Mouse (Mus musculus): ENCODE data around the gene Nid1. TPM values are rescaled to one million over a fixed set of nuclear protein-coding genes. Genes with fewer than 3 reads are reported as not detected.
"Not testable (repeated sequence)": the region's sequence is repeated elsewhere in the genome, so short reads cannot be mapped to it uniquely, and the experiment has no call there.

Nid1 gene
- total RNA-seq, 2 experiments from 2014 or later, result 5.4 to 6.4 TPM

DNA sequence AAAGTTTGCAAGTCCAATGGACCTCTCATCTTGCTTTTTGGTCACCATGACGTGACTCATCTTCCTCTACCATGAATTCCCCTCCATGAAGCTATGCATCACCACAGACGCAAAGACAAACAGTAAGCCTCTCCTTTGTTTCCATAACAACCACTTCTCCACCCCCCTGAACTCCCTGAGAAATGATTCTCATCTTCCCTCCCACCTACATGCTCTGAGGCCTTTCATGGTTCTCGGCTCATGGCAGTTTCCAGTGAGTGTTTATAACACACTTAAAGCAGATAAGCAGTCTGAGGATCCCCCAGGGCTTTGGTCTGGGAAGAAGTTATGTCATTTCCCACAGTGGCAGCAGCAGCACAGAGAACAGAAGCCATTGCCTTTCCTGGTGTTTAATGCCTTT lies 56.2 kb downstream of the Nid1 start:
- DNase-seq, result no peak

DNA sequence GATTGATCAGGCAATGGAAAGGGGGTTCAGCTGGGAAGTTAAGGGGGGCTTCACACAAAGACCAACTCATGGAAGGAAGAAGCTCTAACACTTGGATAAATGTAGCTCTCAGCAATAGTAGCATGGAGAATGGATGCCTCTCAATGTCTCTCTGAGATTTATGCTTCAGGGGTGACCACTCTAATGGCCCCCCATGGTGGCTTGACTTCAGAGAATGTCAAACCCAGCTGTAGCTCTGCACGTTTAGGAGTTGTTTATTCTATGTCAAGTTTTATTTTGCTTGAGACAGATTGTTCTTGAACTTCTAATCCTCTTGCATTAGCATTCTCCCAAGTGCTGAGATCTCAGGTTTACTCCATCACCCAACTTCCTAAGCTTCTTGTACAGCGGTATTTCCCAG lies 60.7 kb downstream of the Nid1 start:
- no peak for DNase-seq

DNA sequence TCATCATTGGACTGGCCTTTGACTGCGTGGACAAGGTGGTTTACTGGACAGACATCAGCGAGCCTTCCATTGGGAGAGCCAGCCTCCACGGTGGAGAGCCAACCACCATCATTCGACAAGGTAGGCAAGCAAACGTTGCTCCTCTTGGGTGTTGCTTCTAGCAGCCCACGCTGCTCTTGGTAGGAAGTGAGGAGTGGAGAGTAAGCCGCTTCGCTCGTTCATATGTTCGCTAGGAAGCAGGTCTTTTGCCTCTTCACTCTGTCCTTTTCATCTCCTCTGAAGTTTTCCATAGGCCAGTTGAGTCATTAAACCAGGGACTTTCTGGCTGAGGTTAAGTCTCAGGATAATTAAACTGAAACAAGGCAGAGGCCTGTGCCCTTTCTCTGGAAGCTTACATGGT lies 65.1 kb downstream of the Nid1 start:
- DNase-seq, result no peak

DNA sequence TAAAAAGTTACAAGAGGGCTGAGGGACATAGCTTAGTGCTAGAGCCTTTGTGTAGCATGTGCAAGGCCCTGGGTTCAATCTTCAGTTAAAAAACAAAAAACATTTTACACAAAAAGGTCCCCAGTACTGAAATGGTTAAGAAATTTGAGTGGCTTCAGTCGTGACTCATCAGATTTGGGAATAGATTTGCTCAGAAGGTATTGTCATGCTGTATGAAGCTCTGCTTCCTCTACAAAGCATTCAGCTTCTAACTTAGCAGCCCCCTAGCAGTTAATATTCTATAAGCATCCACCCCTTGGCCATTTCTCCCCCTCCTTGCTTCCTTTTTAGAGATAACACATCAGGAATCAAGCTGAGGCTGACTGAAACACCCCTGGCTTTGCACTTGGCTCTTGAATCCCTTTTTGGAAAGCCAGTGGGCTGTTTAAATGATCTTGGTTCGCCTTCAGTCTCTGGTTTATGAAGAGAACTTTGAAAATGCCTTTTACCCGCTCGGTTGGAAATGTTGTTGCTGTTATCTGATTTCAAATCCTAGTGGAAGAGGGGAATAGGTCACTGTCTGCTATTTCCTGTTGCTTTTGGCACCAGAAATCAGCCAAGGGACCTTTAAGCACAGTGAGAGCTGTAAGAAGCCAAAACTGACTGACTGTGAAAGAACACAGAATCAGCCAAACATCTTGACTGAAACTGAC lies 66.5 kb downstream of the Nid1 start:
- no peak for DNase-seq

DNA sequence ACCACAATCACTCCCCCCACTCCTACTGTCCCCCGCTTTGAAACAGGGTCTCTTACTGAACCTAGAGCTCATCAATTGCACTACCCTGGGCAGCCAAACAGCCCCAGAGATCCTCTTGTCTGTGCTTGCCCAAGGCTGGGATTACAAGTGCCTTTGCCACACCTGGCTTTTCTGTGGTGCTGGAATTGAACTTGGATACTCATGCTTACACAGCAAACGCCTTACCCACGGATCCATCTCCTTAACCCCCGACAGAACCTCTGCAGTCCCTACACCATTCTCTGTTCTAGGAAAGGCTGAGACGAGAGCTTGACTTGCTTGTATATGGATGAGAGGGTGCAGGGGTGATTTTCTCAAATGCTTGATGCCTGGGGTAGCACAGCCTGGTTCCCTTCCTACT lies 67.7 kb downstream of the Nid1 start:
- no peak for DNase-seq

DNA sequence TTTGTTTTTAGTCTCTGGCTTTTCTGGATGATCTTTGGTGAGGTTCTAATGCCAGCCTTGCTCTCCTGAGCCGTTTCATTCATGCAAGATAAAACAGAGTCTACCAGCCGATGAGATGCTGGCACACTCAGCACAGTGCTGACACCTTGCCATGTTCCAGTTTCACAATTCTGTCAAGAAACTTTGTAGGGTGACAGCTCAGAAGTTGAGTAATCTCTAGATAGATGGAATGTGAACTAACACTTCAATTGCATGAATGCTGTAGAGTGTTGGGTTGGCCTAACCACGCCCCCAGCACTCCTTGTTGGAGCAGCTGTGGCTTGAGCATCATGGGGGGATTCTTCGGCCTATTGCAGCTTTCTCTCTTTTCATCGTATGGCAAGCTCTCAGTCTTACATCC lies 69.2 kb downstream of the Nid1 start:
- DNase-seq, result no peak

DNA sequence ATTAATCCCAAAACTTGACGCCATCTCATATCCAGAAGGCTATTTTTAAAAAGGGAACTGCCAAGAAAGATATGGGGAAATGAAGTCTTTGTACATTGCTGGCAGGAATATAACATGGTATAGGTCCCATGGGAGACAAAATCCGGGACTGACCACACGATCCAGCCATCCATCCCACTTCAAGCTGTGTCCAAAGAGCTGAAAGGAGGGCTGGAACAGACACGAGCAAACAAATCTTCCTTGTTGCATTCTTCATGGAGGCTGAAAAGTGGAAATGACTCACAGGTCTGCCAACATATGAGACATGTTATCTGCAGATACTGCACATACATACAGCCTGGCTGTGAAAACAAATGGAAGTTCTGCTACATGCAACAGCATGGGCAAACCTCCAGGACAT lies 77.5 kb downstream of the Nid1 start:
- no peak for DNase-seq

DNA sequence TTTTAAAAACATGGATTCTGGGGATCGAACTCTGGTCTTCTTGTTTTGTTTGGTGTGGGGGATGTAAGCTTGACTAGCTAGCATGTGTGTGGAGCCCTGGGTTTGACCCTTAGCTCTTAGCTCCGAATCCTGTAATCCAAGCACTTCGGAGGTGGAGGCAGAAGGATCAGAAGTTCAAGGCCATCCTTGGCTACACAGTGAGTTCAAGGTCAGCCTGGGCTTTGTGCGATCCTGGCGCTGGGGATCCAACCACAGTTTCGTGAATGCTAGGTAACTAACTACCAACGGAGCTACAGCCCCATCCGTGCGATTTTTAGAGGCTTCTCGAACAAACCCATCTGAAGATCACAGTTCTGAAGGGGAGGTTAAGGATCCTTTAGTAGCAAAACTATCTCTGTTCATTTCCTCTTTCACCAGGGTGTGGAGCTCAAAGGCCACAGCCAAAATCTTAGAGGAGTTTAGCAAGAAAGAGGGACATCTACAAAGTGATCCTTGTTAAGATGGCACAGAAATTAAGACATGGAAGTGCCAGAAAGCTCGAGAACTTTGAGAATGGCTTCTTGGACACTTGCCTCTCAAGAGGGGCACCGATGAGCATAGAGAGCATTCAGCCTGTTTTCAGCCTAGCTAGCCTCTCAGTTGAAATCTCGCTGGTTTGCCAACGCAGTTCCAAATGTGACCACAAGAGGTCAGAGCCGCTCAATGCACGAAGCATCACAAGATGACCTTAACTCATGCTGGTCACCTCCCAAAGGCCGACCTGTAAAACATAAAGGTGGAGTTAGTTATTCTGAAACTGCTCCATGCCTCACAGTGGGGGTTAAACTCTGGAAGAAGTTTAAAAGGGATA lies 79.2 kb downstream of the Nid1 start:
- DNase-seq, result peak; percentile 78 to 83

DNA sequence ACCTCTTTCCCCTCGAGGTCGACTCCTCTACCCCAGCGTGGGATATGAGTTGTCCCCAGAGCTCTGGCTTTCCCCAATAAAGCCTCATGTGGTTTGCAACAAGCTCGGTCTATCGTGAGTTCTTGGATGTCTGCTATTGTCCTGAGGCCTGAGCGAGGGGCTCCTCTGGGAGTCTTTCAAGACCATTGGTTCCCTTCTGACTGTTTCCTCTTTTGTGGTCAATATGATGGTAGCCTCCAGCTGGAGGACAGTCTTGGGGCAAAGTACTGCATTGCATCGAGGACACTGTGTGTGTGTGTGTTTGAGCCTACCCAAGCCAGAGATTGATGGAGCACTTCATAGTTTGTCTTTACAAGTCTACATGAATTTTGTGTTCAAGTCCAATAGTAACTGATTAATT lies 80.8 kb downstream of the Nid1 start:
- DNase-seq, result no peak

DNA sequence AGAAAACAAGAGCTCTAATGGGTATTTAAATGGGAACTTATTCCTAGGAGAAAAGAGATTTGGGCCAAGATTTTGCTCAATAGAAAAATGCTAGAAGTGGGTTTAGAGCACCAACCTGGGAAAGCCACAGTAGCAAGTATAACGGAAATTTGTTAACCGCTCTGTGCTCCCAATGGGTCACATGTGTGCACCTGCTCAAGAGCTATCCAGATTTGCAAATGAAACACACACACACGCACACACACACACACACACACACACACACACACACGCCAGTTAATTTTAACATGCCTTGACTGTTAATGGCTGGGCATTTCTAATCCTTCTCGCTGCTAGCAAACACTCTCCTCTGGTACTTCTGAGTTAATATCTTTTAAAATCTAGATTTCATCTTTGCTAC lies 83.1 kb downstream of the Nid1 start:
- DNase-seq, result no peak

DNA sequence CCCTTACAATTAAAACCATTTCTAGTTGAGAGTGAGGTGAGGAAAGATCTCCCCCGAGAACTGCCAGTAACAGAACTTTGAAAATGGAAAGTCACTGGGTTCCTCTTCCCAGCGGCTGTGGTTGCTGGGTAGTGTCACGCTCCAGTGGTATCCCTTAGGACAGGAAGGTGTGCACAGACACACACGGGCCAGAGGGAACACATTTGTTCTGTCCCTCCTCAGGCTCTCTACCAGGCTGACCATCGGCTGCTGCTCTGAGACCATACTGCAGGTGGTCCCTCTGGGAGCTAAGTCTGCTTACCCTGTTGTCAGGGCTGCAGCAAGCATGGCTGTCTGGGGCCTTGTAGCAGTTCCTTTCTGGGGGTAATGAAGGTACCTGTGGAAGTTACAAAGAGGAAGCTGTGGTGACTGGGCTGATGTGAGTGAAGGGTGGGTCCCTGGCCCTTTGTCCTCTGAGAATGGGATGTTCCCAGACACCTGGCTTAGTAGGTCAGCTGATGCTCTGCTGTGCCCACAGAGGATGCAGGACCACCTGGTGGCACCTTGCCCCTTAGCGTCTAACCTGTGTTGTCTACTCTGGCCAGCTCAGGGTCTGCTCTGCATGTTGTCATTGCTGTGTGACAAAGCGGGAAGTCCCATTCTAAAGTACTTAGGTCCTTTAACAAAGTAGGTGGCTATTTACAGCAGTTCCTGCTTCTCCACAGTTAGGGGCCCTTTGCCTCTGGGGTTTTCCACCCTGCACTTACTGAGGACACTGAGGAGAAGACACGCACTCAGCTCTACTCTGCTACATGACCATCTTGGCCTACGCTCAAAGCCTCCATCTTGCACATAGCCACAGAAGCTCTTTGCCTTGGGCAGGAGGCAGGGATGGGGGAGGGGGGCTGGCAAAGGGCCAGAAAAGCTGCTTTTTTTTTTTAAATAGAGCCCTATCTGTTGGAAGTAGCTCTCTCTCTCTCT lies 86.6 kb downstream of the Nid1 start:
- no peak for DNase-seq

DNA sequence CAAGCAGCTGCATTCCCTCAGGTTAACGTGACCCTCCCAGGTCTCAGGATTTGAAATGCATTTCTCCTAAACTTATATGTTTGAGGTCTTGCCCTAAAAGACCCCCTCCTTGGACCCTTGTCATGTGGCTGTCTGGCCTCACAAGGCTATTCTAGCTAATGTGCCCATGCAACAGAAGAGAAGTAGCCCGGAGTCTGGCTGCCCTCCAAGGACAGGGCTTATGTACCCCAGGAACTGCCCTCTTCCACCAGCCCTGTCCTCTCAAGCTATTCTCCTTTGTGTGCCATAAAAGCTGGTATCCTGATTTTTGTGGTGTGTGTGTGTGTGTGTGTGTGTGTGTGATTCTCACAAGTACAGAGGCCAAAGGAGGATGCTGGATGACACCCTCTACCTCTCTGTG lies 87.9 kb downstream of the Nid1 start:
- no peak for DNase-seq

DNA sequence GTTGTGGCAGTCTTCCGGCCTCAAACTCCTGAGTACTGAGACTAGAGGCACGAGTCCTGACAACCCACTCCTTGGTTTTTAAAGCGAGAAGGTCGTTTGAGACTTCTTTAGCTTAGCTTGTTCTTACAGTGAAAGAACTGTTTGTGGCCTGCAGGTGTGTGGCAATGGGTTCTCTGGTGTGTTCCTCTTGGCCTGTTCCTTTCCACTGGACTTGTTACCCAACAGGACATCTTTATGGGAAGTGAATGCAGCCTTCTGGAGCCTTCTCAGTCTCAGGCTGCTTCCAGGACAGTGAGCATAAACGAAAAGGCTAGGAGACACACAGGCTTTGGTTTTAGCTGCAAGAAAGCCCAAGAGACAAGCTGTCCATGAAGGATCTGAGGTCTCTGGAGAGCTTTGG lies 88.5 kb downstream of the Nid1 start:
- DNase-seq, result no peak

DNA sequence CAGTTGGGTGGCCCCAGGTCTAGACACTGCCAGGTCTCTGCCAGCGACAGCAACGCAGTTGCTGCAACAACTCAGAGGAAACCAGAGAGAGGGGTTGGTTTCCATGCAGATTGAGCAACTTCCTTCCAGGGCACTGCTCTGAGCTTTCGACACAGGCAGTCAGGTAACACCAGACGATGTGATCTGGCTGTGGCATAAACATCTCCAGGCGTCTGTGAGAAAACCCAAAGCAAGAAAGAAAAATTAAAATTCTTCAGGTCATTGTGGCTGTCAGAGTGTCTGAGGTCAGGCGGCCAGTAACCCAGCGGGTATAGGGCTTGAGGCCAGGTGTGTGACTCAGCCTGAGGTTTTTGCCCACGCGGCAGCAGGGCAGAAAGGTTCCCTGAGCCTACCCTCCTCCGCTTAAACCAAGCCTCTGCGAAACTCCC lies 91.8 kb downstream of the Nid1 start:
- no peak for DNase-seq

DNA sequence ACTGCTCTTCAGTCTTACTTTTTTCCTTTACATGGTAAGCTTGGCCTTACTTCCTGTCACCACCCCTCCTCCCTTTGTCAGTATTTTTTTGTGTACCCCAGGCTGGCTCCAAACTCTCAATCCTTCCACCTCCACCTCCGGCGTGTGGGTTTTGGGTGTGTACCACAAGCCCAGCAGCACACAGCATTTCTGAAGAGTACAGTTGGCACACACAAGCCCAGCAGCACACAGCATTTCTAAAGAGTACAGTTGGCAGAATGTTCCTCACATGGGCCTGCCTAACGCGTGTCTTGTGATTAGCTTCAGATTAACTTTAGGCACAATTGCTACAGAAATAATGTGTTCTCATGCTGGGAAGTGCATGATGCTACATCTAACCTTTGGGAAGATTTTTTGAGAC lies 93.6 kb downstream of the Nid1 start:
- DNase-seq, result no peak

DNA sequence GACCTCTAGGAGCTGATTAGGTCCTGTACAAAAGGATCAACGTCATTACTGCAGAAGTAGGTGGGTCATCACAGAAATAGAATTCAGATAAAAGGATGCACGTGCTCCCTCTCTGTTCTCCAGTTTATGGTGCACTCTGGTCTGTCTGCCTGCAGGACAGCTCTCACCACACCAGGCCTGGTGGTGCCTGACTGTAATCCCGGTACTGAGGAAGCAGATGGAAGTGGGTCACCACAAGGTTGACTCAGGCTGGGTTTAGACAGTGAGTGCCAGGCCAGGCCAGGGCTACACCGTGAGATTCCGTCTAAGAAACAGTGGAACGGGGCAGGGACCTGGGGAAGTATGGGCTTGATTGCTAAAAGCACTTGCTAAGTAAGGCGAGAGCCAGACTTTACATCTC lies 94.6 kb downstream of the Nid1 start:
- no peak for DNase-seq

DNA sequence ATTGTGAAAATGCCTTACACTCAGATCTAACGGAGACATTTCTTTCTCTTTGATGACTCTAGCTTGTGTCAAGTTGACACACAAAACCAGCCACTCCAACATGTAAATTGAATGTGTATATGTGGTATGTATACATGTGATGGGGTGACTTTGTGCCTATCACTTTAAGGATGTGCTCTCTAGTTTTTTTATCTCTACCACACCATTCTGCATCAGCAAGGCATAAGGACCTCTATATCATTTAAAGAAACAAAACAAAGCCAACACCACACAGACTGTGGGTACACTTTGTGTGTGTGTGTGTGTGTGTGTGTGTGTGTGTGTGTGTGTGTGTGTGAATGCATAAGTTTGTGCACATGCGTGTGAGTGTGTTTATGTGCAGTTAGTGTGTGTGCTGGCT lies 99.2 kb downstream of the Nid1 start:
- DNase-seq, result no peak

DNA sequence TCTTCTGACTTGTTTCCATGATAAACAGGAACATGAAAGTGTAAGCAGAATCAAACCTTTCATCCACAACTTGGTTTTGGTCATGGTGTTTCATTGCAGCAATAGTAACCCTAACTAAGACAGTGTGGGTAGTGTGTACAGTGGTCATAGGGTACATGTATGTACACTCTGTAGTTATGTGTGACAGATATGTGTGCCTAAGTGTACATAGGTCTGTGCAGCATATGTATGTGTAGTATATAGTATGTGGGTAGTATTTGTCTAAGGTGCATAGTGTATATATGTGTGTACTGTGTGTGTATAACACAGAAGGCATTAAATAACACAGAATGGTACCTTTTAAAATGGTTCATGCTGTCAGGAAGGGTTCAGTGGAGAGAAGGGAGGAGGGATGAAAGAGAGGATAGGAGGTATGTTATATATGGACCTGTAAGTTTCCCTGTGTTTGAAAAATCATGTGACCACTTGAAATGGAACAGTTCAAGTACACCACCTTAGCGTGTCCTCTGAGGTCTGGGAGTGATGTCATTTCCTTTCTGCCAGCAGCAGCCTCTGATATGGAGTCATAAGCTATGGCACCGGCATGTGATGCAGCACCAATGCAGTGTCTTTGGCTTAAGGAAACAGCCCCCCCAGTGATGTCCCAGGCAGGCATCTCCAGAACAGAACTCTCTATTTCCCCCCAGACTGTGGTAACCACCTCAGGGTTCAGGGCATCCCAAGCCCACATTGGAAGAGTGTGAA lies 100.1 kb downstream of the Nid1 start:
- no peak for DNase-seq

DNA sequence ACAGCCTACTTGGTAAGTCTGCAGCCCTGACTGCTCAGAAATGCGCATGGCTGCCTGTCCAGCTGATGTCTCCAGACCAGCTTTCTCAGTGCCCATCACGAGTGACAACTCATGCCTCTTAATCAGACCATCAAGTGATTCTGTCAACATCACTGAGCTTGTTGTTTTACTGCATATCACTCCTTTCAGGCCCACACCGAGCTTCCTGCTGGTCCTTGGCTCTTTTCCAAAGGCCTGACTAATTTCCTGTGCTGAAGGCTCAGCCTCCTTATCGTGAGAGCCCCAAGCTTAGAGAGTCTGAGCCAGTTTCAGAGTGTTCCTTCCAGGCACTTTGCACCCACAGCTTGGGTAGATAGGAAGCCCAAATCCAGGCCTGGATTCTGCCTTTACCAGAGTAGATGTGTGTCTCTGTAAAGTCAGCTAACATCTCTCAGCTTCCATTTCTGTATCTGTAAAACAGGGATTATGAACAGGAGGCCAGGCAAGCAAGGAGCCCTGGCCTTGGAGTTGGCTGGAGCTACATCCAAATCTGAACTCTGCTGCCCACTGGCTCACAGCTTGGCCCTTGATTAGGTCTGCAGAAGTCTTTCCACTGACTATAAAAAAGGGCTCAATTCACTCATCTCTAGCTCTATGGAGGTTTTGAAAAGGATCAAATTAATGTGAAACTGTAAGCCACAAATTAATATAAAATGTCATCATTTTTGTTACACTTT lies 101.4 kb downstream of the Nid1 start:
- DNase-seq, result no peak

DNA sequence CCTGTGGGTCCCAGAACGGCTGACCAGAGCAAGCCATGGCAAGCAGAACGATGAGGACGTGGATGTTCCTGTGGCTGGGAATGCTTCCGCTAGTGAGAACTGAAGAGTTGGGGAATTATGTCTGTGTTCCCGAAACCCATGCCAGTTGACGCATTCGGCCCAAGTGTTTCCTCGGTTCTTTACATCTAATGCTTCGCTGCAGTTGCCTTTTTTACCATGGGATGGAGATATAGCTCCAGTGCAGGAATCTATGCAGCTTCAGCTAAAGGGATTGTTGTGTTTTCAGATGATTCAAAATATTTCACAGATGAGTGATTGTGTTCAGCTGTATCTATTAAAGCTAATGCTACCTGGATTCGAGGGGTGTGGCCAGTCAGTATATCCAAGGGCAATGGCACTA lies 105.7 kb downstream of the Nid1 start:
- DNase-seq, result not testable (repeated sequence)

DNA sequence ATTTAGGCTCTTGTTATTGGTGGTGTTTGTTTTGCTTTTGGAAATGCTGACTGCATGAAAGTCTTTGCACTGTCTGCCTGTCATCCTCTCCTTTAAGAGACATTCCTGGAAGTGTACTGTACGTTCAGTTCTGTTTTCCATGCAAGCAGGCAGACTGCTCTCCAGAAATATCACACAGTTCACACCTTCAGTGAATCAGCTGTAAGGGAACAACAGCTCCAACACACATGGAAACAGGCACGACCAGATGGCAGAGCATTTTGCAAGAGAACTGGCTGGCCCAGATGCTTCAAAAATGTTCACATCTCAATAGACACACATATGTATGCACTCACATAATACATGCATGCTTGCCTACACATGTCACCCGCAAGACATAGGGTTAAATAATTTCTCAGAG lies 109.4 kb downstream of the Nid1 start:
- DNase-seq, result peak; percentile 72 to 74

DNA sequence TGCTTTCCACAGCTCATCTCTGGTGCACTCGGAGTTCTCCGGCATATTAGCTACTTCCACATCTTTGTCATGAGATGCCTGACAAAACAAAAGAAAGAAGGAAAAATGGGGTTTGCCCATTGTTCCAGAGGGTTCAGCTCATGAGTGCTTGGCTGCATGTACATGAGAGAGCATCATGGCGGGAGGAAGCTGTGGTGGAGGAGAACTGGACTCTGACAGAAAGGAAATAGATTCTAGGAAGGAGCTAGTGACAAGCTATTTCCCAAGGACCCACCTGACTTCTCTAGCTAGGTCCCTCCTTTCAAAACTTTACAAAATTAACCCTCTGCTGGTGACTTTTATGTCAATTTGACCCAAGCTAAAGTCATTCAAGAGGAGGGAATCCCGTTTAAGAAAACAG lies 110.5 kb downstream of the Nid1 start:
- DNase-seq, result no peak

All from layer of hippocampus, postnatal 36 days (tissue).